Comparison of ENCODE assay signal across 8 mouse cellular contexts in the genomic region with DNA sequence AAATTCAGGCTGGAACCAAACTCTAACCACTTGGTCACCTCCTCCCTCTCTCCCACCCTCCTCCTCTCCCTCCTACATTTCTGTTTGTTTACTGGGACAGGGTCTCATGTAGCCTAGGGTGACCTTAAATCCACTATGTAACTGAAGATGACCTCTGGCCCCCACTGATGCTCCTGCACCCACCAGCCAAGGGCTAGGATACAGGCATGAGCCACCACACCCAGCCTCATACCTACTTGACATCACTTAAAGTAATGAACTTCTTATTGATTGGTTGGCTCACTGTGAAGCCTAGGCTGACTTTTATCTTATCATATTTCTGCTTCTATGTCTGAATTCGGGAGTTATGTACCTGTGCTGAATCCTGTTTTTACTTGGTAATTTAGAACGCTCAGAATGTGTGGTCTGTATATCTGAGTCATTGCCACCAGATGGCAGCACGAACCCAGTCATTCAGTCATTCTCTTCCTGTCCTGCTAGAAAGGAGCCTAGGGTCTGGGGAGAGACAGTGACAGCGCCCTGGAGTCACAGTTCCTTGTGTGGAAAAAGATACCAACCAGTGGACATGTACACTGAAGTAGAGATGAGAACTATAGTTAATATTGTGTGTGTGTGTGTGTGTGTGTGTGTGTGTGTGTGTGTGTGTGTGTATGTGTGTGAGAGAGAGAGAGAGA. TPM values are rescaled to one million over a fixed set of nuclear protein-coding genes. Genes with fewer than 3 reads are reported as not detected.
DNase-seq lines count a peak whose midpoint lies in the region; ATAC-seq and TF ChIP-seq lines count a peak whose summit lies in the region.

No protein-coding gene starts in this region.

- TF ChIP-seq CTCF in midbrain, postnatal 0 days (IDR thresholded peaks at IDR 0.05) = peak; percentile 93

- no peaks in the 10 kb centered on the region for H3K36me3 ChIP-seq in intestine, embryonic 16.5 days (ENCODE audit: control insufficient read depth, insufficient read depth, low read length)
- no peaks in the 10 kb centered on the region for H3K36me3 ChIP-seq in limb, embryonic 13.5 days
- no peaks in the 10 kb centered on the region for H3K36me3 ChIP-seq in midbrain, postnatal 0 days (ENCODE audit: insufficient read depth, low read length)

- ATAC-seq in common myeloid progenitor, adult 5-6 weeks (replicated peaks; ENCODE audit: low read depth, poor library complexity, severe bottlenecking) = peak; percentile 98
- peak; percentile 73 for ATAC-seq in intestine, embryonic 16.5 days
- peak; percentile 81 for ATAC-seq in limb, embryonic 13.5 days (ENCODE audit: low FRiP score, low read depth)
- ATAC-seq in midbrain, postnatal 0 days (ENCODE audit: low FRiP score) = peak; percentile 86

- no peaks in the 10 kb centered on the region for H3K4me1 ChIP-seq in intestine, embryonic 16.5 days (ENCODE audit: control insufficient read depth, insufficient read depth, low read length)
- H3K4me1 ChIP-seq in limb, embryonic 13.5 days = 0 out of 2 replicates have a peak, but pooled peaks cover 5% of the 10 kb centered on the region
- H3K4me1 ChIP-seq in midbrain, postnatal 0 days (ENCODE audit: insufficient read depth, low read length) = no peaks in the 10 kb centered on the region

- no peaks in the 10 kb centered on the region for H3K27me3 ChIP-seq in intestine, embryonic 16.5 days (replicated peaks; ENCODE audit: control insufficient read depth, insufficient read depth, low read length)
- H3K27me3 ChIP-seq in limb, embryonic 13.5 days = 0 out of 2 replicates have a peak, but pooled peaks cover 3% of the 10 kb centered on the region
- H3K27me3 ChIP-seq in midbrain, postnatal 0 days (ENCODE audit: insufficient read depth, low read length) = no peaks in the 10 kb centered on the region

- no peak overlapping the region for H3K27ac ChIP-seq in intestine, embryonic 16.5 days (ENCODE audit: low read length)
- no peak overlapping the region for H3K27ac ChIP-seq in limb, embryonic 13.5 days
- H3K27ac ChIP-seq in midbrain, postnatal 0 days (ENCODE audit: low read depth, low read length) = no peak overlapping the region

- WGBS in intestine, embryonic 16.5 days = 3% methylated on average over 4 of the region's 4 CpGs
- 3% methylated on average over 4 of the region's 4 CpGs for WGBS in limb, embryonic 13.5 days
- 11% methylated on average over 4 of the region's 4 CpGs for WGBS in midbrain, postnatal 0 days

- no peaks in the 10 kb centered on the region for H3K9me3 ChIP-seq in intestine, embryonic 16.5 days (ENCODE audit: control insufficient read depth, low read length)
- no peaks in the 10 kb centered on the region for H3K9me3 ChIP-seq in limb, embryonic 13.5 days
- no peaks in the 10 kb centered on the region for H3K9me3 ChIP-seq in midbrain, postnatal 0 days (ENCODE audit: low read length)

- H3K4me2 ChIP-seq in intestine, embryonic 16.5 days (ENCODE audit: low read depth, low read length) = no peak overlapping the region
- no peak overlapping the region for H3K4me2 ChIP-seq in limb, embryonic 13.5 days (replicated peaks)
- no peak overlapping the region for H3K4me2 ChIP-seq in midbrain, postnatal 0 days (ENCODE audit: low read depth, low read length, poor library complexity, severe bottlenecking)

- H3K9ac ChIP-seq in intestine, embryonic 16.5 days (ENCODE audit: low read depth, low read length) = no peak overlapping the region
- no peak overlapping the region for H3K9ac ChIP-seq in limb, embryonic 13.5 days
- no peak overlapping the region for H3K9ac ChIP-seq in midbrain, postnatal 0 days (replicated peaks; ENCODE audit: low read length, poor library complexity, severe bottlenecking)

- DNase-seq in B cell, adult 2 months = peak; percentile 38 to 46
- peak; percentile 72 for DNase-seq in R1 (ENCODE audit: low read depth, low spot score)
- DNase-seq in gastrocnemius, postnatal 25 days = peak; percentile 16
- peak; percentile 84 for DNase-seq in midbrain, postnatal 0 days (ENCODE audit: low spot score)
- DNase-seq in thymus, adult 18-20 months = peak; percentile 30 to 46

- no peak overlapping the region for H3K4me3 ChIP-seq in intestine, embryonic 16.5 days (ENCODE audit: low read length)
- H3K4me3 ChIP-seq in limb, embryonic 13.5 days = no peak overlapping the region
- H3K4me3 ChIP-seq in midbrain, postnatal 0 days (ENCODE audit: low read depth, low read length) = no peak overlapping the region

RNA-seq across cellular contexts. Expression of gene Ldhb, which starts 17.0 kb away (rescaled TPM):
- total RNA-seq in common myeloid progenitor, adult 5-6 weeks (2017) = 6.3 and 10.7 TPM in 2 replicates
- 100 to 1,000 TPM; 120 to 334 TPM for total RNA-seq in gastrocnemius, postnatal 25 days (2021)
- polyA plus RNA-seq in intestine, embryonic 16.5 days (2015; fragmentation: Nextera tagmentation; extraction: Ambion mirVana) = 80.5 and 93.6 TPM in 2 replicates
- 361 and 383 TPM in 2 replicates for polyA plus RNA-seq in limb, embryonic 13.5 days (2015; fragmentation: Nextera tagmentation; extraction: Ambion mirVana)
- total RNA-seq in midbrain, postnatal 0 days (2014; rRNA removed) = 208 and 216 TPM in 2 replicates
- polyA plus RNA-seq in midbrain, postnatal 0 days (2015; fragmentation: Nextera tagmentation; extraction: Ambion mirVana) = 498 and 544 TPM in 2 replicates

RNA-seq across cellular contexts. Expression of gene Kcnj8, which starts 46.6 kb away (rescaled TPM):
- total RNA-seq in common myeloid progenitor, adult 5-6 weeks (2017) = not detected in 2 replicates
- total RNA-seq in gastrocnemius, postnatal 25 days (2021) = 1 to 10 TPM; 8.2 to 8.8 TPM
- 30.1 and 35.7 TPM in 2 replicates for polyA plus RNA-seq in intestine, embryonic 16.5 days (2015; fragmentation: Nextera tagmentation; extraction: Ambion mirVana)
- polyA plus RNA-seq in limb, embryonic 13.5 days (2015; fragmentation: Nextera tagmentation; extraction: Ambion mirVana) = 4.5 and 5.9 TPM in 2 replicates
- total RNA-seq in midbrain, postnatal 0 days (2014; rRNA removed) = 7.6 and 10.5 TPM in 2 replicates
- polyA plus RNA-seq in midbrain, postnatal 0 days (2015; fragmentation: Nextera tagmentation; extraction: Ambion mirVana) = 7.3 and 8.5 TPM in 2 replicates

RNA-seq across cellular contexts. Expression of gene Gys2, which starts 51.9 kb away (rescaled TPM):
- total RNA-seq in common myeloid progenitor, adult 5-6 weeks (2017) = not detected in 2 replicates
- total RNA-seq in gastrocnemius, postnatal 25 days (2021) = not detected
- 0.69 and 1.7 TPM in 2 replicates for polyA plus RNA-seq in intestine, embryonic 16.5 days (2015; fragmentation: Nextera tagmentation; extraction: Ambion mirVana)
- polyA plus RNA-seq in limb, embryonic 13.5 days (2015; fragmentation: Nextera tagmentation; extraction: Ambion mirVana) = 0.14 TPM in 1 of 2 replicates, not detected in the other
- total RNA-seq in midbrain, postnatal 0 days (2014; rRNA removed) = 0.24 TPM in 1 of 2 replicates, not detected in the other
- 0.06 and 0.25 TPM in 2 replicates for polyA plus RNA-seq in midbrain, postnatal 0 days (2015; fragmentation: Nextera tagmentation; extraction: Ambion mirVana)

Comparison
In these comparisons a context has a peak if more than half of its experiments do, and no peak if none do; other contexts are left out.
1. DNase-seq: peak in every context shown above with its lines; median percentile 84 in midbrain, postnatal 0 days; 72 in R1; 42 in B cell, adult 2 months; 38 in thymus, adult 18-20 months; 16 in gastrocnemius, postnatal 25 days.
2. RNA of gene Ldhb, which starts 17.0 kb away (total RNA-seq): 120 to 334 TPM in gastrocnemius, postnatal 25 days and 208 to 216 TPM in midbrain, postnatal 0 days; 6.3 to 10.7 TPM in common myeloid progenitor, adult 5-6 weeks; every median in the first group is over 10 times any median in the second.
3. Peak in every context shown above with its lines, with median percentiles within 50 percentile points of each other: ATAC-seq.